Mouse (Mus musculus) mature B cell (primary cell): ENCODE data around the gene Cep63.

ENCODE experiments used
- in situ Hi-C: fragments of 300-500 bp; cut with MboI; formaldehyde crosslinking; loops from 2 replicates; pipeline ENCODE4 v1.14.3; 2019

Cep63 gene

GRCm38 (mm10) chr9:102572888-102573287, 53.4 kb downstream of the Cep63 start:
- in situ Hi-C loops: no loop called here

GRCm38 (mm10) chr9:102558463-102558862, 67.9 kb downstream of the Cep63 start:
- in situ Hi-C loops: no loop called here

DNA sequence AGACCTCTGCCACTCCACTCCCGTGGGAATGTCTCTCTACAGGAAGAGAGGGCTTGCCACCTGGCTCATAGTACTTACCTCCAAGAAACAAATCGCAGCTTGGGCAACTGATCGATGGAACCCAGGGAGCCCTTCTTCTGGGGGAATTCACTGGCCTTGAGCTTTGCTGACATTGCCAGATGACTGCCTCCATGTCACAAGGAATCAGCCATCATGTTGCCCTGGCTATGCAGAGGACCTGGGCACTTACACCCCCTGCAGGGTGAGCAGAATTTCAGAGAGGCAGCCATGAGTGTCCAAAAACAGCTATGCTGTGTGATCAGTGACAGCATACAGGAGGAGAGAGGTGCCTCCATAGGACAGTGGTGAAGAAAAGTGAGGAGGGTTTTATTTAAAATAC, 72.6 kb downstream of the Cep63 start:
- in situ Hi-C loops: no loop called here

DNA sequence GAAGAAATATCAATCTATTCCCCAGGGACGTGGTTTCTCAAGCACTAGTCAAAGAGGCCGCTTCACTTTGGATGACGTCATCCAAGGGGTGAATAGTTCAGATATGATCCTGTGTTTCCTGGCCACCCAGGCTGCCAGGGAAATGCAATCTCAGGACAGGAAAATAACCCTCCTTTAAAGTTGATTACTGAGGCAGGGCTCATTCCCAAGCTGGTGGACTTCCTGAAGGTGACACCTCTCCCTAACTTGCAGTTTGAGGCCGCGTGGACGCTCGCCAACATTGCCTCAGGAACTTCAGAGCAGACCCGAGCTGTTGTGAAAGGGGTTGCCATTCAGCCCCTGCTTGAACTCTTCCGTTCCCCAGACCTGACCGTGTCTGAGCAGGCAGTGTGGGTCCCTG, 74.6 kb downstream of the Cep63 start:
- in situ Hi-C loops: no loop called here

DNA sequence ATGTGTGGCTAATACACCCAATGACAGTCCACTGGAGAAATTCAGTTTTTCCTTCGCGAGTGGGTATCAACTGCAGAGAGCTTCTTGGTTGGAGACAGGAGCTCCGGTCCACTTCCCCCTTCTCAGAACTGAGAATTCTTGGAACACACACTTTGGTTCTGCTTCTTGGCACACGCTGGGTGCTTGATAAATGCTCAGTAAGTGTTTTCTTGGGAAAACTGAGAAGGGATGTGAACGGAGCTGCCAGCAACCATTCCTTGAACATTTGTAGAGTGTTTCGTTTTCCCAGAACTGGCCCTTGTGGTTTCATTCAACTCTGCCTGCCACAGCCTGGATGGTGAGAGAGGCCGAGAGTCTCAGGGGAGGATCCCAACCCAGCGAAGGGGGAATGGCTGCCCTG, 77.1 kb downstream of the Cep63 start:
- in situ Hi-C loops: no loop called here

GRCm38 (mm10) chr9:102547028-102547354, 79.3 kb downstream of the Cep63 start:
- in situ Hi-C loops: no loop called here

- in situ Hi-C loops: no loop called here
Observed at GRCm38 (mm10) chr9:102546256-102547027, 79.9 kb downstream of the Cep63 start.

DNA sequence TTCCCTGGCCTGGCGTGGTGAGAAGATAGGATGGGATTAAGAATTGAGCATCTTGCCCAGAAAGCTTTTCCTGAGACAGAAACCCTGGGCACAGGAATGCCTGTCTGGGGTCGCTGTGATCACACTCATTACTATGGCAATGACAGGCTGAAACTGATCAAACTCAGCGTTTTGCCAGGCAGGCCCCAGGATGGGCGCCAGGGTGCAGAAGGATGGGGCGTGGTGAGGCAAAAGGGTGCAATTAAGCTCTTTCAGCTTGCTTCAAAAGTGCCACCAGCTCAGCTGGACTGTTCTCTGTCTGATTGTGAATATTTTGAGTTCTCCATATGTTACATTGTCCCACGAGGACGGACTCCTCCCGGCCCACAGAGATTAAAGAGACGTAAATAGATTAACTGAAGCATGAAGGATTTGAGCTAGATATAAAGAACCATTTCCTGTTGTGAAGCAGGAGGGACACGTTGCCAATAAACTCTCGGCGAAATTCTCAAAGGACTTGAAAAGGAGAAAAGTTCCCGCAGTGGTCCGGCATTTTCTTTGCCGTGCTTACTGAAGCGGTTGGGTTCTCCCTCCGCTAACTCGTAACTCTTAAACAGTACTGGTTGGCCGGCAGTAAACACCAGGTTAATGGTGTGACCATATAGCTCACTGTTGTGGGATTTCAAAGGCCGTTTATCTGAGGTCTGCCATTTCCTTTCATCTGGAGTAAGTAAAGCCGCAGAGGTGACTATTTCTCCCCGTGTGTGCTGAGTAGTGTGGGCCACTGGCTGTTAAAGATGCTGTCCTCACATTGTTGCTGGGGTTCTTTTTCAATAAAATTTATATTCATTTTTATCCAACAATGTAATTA, 80.7 kb downstream of the Cep63 start:
- in situ Hi-C loops: no loop called here

- in situ Hi-C loops: no loop called here
Observed at GRCm38 (mm10) chr9:102544773-102545366, 81.5 kb downstream of the Cep63 start.

DNA sequence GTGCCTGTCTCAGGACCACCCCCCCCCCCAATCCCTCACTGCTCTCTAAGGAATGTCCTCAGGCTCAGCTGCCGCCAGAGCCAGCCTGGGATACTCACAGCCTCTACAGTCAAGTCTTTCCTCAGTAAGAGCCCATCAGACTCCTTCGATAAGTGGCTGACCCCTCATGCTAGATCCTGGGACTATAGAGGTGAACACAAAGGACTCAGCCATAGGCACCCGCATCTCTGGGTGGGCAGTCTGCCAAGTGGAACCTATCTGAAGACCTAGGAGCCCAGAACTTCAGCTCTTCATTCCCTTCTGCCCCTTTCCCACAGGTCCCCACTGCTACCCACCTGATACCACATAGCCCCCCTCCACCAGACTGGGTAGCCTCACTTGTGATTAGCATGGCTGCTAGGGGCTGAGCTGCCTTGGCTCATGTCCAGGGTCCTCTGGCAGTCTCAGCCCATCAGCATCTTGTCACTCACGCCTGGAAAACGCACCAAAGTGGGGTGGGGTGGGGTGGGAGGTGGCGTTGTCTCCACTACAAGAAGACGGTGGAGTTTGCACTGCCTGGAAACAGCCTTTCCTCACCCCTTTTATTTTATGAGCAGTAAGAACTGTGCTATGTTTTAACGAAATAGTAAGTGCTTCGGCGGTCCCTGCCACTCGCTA, 82.1 kb downstream of the Cep63 start:
- in situ Hi-C loops: no loop called here

DNA sequence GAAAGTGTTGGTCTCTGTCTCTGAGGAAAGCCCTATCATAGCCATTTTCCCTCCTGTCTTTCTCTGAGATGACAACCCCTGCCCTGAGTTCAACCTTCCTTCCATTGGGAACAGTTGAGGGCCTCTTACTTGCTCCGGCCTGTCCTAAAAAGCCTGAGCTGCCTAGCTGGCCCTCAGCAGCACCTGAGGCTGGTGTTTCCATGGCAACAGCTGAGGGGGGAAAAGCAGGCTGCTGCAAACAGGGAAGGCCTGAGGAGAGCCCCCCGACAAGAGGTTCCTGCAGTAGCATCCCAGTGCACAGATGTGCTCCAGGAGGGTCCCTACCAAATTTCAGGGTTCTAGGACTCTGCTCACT, 82.6 kb downstream of the Cep63 start:
- in situ Hi-C loops: no loop called here

DNA sequence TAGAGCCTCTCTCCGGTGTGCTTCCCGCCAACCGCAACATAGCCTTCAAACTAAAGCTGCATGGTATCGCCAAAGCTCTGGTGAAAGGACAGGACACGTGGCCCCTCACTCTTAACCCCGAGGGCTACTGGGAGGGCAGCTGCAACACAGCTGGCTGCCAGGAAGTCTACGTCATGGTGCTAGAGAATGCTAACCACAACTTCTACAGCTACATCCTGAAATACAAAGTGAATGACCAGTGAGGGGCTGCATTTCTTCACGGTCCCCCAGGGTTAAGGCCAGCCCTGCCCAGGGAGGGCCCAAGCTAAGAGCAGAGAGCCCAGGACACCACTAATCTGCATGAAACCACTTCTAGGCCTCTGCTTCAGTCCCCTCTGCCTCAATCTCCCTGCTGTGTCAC, 83.8 kb downstream of the Cep63 start:
- in situ Hi-C loops: no loop called here

DNA sequence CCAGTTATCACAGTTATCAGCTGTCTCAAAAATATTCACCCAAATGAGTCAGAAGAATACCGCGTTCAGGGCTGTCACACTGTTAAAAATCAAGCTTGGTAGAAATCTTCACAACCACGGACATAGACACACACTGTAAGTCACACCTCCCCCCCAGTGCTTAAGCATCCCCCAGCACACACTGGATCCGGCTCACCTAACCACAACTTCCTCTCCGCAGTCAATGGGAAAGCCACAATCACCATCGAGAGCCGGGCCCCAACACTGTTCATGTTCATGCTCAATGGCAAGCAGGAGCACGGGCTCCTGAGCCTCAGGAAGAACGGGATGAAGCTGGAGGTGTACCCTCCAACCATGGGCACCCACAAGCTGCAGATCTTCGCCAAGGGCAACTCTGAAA, 84.7 kb downstream of the Cep63 start:
- in situ Hi-C loops: no loop called here

DNA sequence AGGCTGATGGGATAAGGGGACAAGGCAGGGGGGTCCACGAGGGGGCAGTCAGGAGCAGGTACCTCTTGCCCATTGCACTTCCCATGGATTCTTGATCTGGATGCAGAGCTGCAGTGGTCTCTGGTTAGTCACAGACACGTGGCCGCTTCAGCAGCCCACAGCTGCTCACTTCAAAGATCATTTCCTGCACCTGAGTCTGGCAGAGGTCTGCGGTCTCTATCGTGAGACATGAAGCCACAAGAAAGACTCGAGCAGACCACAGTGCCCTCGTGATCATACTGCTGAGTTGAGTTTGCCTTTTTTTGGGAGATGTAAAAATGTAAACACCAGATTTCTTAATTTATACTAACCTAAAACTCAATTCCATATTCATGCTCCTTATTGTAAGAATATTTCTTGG, 86.6 kb downstream of the Cep63 start:
- in situ Hi-C loops: no loop called here

DNA sequence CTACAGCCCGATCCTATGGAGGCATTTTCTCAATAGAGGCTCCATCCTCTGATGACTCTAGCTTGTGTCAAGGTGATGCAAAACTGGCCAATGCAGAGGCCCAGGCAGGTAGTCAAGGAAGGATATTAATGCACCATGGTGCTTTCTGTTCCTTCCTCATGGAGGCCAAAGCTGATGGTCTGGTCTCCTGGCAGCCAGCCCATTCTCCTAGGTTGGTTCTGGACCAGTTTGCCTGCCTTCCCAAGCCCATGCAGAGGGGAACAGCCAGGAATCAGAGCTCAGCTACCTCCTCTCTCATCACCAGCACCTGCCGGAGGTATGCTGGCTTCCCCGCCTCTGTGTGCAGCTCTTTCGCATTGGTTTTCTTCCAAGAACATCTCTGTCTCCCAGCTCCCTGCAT, 89.4 kb downstream of the Cep63 start:
- in situ Hi-C loops: no loop called here
